Mouse (Mus musculus): ENCODE results near the gene Gm12216. TPM values are rescaled to one million over a fixed set of nuclear protein-coding genes. Genes with fewer than 3 reads are reported as not detected.
"Not testable (repeated sequence)": the region's sequence is repeated elsewhere in the genome, so short reads cannot be mapped to it uniquely, and the experiment has no call there.

Gene Gm12216
- polyA plus RNA-seq, 2 experiments from 2014 or later = 24.2 to 36.5 TPM

GRCm38 (mm10) chr11:53873909-53874704 lies 15.1 kb upstream of the Gm12216 start:
- ATAC-seq = not testable (repeated sequence)

- ATAC-seq = no peak
Measured at GRCm38 (mm10) chr11:53871786-53872507, 12.9 kb upstream of the Gm12216 start.

GRCm38 (mm10) chr11:53869172-53869571 lies 10.1 kb upstream of the Gm12216 start:
- no peak for ATAC-seq

- ATAC-seq = not testable (repeated sequence)
Measured at GRCm38 (mm10) chr11:53868323-53868722, 9.3 kb upstream of the Gm12216 start.

GRCm38 (mm10) chr11:53864724-53865310 lies 5.8 kb upstream of the Gm12216 start:
- ATAC-seq = not testable (repeated sequence)

- ATAC-seq = not testable (repeated sequence)
Measured at GRCm38 (mm10) chr11:53860944-53861343, 1.9 kb upstream of the Gm12216 start.

- ATAC-seq = no peak
Measured at GRCm38 (mm10) chr11:53858058-53858760, 847 bp downstream of the Gm12216 start.

GRCm38 (mm10) chr11:53853665-53854064 lies 5.4 kb downstream of the Gm12216 start:
- no peak for ATAC-seq

- ATAC-seq = peak; percentile 99
Measured at GRCm38 (mm10) chr11:53851795-53852194, 7.3 kb downstream of the Gm12216 start.

- ATAC-seq = no peak
Measured at GRCm38 (mm10) chr11:53849588-53850320, 9.3 kb downstream of the Gm12216 start.

- peak; percentile 90 for ATAC-seq
Measured at GRCm38 (mm10) chr11:53845680-53846079, 13.4 kb downstream of the Gm12216 start.

- no peak for ATAC-seq
Measured at GRCm38 (mm10) chr11:53843106-53843505, 15.9 kb downstream of the Gm12216 start.

- no peak for ATAC-seq
Measured at GRCm38 (mm10) chr11:53842161-53842581, 16.9 kb downstream of the Gm12216 start.

- no peak for ATAC-seq
Measured at GRCm38 (mm10) chr11:53841514-53841913, 17.5 kb downstream of the Gm12216 start.

- peak; percentile 28 for ATAC-seq
Measured at GRCm38 (mm10) chr11:53839663-53840642, 19.1 kb downstream of the Gm12216 start.

GRCm38 (mm10) chr11:53839147-53839546 lies 19.9 kb downstream of the Gm12216 start:
- ATAC-seq = peak; percentile 63

GRCm38 (mm10) chr11:53837731-53838130 lies 21.3 kb downstream of the Gm12216 start:
- no peak for ATAC-seq

- ATAC-seq = no peak
Measured at GRCm38 (mm10) chr11:53835379-53836010, 23.6 kb downstream of the Gm12216 start.

GRCm38 (mm10) chr11:53825409-53825808 lies 33.6 kb downstream of the Gm12216 start:
- no peak for ATAC-seq

GRCm38 (mm10) chr11:53821945-53822338 lies 37.1 kb downstream of the Gm12216 start:
- ATAC-seq = no peak

All from activated CD4-positive, CD25-positive, alpha-beta regulatory T cell, adult 4 months (primary cell).